Mouse (Mus musculus): ENCODE measurements at regions not wholly inside any gene's neighbourhood (a gene's known extent, or its start where the extent isn't known, plus 50 kb on each side); places are given as distances from the start of the nearest gene placed in this dataset.

DNA sequence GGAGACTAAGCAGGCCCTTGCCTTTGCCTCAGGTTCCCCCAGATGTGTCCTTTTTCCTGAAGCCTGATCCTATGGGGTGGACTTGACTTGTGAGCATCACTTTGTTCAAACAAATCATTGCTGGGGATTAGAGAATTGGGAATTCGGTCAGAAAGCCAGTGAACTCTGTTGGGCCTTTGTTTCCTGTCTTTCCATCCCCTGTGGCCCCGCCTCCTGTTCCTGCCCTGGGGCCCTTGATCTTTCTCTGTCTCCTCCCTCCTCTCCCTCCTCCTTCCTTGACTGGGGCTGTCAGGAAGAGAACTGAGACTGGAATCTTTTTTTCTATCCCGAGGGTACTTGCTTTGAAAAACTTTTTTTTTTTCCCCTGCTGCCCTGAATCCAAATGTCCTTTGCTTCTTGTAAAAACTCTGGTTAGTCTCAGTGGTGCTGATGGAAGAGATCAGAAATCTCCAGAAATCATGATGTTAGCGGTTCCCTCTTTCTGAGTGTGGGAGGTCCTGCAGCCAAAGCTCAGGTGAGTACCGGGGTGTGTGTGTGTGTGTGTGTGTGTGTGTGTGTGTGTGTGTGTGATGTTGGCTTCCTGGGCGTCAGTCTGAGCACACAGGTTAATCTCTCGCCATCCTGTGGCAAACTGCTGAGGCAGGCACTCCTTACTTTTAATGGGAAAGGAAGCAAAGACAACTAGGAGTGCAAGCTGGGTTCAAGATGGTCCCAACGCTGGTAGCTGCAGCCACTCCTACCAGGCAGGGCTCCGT is 118.7 kb downstream of the Ddx11 start:
- no peak for ATAC-seq (replicated peaks in 1 of 2; ENCODE audit: insufficient read depth in 1 of 2, low FRiP score in 2 of 2, low TSS enrichment in 1 of 2, low read depth in 1 of 2, poor library complexity in 2 of 2, severe bottlenecking in 2 of 2)

DNA sequence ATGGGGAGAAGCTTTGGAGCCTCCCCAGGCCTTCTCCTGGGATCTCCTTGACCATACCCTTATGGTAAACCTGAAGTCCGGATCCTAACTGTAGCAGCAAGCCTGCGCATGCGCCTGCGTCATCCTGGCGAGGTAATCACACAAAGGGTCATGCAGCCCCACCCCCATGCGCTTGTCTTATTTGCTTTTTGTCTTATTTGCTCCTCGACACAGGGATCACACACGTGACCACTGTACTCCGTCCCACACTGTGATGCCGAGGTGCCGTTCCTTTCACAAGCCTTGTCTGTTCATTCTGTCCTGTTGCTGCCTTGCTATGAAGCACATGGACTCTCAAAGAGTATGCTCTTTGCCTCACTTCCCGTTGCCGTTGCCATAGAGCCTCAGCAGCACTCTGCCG is 120.9 kb downstream of the Ddx11 start:
- ATAC-seq (replicated peaks in 1 of 2; ENCODE audit: insufficient read depth in 1 of 2, low FRiP score in 2 of 2, low TSS enrichment in 1 of 2, low read depth in 1 of 2, poor library complexity in 2 of 2, severe bottlenecking in 2 of 2): no peak

DNA sequence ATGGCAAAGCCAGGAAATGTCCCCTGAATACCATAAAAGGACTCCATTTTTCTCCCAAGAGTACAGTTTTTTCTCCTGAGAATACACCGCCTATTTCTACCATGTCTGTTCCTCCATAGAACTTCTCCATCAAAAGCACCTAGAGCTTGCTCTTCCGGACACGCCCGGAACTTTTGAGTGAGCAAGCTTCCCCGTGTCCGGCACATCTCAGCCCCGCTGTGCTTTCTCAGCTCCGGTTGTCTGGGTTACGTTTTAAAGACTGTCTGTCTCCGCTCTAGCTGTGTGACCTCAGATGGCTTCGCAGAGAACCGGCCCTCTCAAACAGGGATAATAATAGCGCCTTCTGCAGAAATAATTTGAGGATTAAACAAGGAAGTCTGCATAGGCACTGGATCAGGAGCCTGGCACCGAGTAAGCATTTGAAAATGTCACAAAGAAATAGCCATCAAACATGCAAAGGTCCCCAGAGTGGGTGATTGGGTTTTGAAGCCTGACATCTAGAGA is 122.8 kb downstream of the Ddx11 start:
- no peak for ATAC-seq (replicated peaks in 1 of 2; ENCODE audit: insufficient read depth in 1 of 2, low FRiP score in 2 of 2, low TSS enrichment in 1 of 2, low read depth in 1 of 2, poor library complexity in 2 of 2, severe bottlenecking in 2 of 2)

DNA sequence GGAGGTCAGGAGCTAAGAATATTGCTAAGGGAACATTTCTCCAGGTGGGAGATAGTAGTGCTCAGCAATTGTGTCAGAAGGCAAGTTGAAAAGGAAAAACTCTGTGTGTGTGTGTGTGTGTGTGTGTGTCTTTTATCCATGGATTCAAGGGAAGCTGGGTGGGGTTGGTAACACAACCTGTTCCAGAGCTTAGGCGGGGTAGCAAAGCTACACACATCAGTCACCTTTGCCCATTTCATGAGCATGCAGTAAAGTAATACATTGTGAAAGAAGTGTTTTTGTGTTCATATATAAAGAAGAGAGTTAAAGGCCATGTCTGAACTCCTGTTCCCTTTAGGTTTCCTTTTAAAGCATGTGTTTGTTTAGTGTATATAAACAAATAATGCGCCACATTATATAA is 128.2 kb downstream of the Ddx11 start:
- ATAC-seq (replicated peaks in 1 of 2; ENCODE audit: insufficient read depth in 1 of 2, low FRiP score in 2 of 2, low TSS enrichment in 1 of 2, low read depth in 1 of 2, poor library complexity in 2 of 2, severe bottlenecking in 2 of 2): no peak

DNA sequence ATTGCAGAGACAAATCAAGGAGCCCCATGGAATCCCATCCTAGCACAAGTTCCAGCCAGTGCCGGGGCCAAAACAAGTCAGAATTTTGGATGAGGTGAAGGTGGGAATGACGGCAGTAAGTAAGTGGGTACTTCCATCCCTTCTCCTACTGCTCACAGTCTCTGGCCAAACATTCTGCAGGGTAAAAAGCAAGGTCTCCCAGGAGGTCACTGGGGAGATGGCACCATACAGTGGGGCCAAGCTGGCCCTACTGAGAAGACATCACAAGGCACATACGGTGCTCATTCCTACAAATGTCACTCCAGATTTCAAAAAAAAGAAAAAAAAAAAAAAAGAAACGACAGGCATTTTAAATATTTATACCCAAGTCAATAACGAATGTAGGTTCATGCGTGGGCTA is 129.6 kb downstream of the Ddx11 start:
- no peak for ATAC-seq (replicated peaks in 1 of 2; ENCODE audit: insufficient read depth in 1 of 2, low FRiP score in 2 of 2, low TSS enrichment in 1 of 2, low read depth in 1 of 2, poor library complexity in 2 of 2, severe bottlenecking in 2 of 2)

DNA sequence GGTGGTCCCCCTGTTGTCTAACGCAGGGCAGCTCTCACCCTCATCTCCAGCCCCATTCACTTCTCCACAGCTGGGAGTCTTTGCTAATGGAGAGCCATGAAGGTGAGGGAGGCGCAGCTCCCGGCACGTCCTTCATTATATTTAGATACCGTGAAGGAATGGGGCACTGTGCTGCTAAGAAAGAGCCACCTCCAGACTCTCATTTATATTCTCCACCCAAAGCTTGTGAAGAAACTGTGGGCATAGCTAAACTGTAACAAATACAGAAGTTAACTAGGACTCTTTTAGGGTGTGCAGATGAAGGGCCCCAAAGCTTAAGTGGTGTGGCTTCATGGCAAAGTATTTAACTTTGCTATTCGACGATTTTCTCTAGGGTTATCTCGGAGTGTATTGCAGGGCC is 136.4 kb downstream of the Ddx11 start:
- ATAC-seq (replicated peaks in 1 of 2; ENCODE audit: insufficient read depth in 1 of 2, low FRiP score in 2 of 2, low TSS enrichment in 1 of 2, low read depth in 1 of 2, poor library complexity in 2 of 2, severe bottlenecking in 2 of 2): no peak

DNA sequence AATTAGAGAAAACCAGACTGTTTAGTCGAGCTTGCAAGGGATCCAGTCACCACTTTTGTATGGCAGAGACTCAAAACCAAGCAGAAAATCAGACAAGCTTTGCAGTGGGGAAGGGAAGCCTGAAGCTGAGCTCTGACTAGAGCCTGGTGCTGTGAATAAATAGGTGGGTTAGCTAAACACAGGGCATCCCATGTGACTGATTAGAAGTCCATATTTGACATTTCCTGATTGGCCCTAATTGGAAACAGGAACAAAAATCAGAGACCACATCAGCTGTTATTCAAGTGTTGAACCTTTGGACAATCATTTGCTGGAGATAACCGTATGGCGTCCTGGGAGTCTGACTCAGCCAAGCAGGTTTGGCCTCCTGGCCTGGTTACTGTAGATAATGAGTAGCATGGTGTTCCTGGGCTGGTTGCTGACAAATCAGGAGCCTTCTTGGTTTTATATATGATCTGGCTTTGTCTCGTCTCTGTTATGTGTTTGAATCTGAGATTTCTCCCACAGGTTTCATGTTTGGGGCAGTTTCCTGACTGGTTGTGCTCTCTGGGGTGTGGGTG is 139.4 kb downstream of the Ddx11 start:
- no peak for ATAC-seq (replicated peaks in 1 of 2; ENCODE audit: insufficient read depth in 1 of 2, low FRiP score in 2 of 2, low TSS enrichment in 1 of 2, low read depth in 1 of 2, poor library complexity in 2 of 2, severe bottlenecking in 2 of 2)

DNA sequence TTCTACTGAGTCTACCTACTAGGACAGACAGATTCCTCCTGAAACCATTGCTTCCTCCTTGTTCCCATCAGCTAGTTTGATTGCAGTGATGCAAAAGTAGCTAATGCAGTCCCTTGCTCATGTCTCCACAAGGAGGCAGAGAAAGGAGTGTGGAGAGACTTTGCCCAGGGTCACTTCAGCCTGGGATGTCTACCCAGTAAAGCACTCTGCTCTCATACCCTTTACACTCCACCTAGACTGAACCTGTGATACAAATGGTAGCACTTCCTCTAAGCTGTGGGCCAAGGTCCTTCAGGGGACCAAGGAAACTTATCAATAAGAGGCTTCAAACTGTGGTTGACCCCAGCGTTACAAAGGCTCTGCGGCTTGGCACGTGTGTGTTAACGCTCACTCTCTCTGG is 140.1 kb downstream of the Ddx11 start:
- ATAC-seq (replicated peaks in 1 of 2; ENCODE audit: insufficient read depth in 1 of 2, low FRiP score in 2 of 2, low TSS enrichment in 1 of 2, low read depth in 1 of 2, poor library complexity in 2 of 2, severe bottlenecking in 2 of 2): no peak

DNA sequence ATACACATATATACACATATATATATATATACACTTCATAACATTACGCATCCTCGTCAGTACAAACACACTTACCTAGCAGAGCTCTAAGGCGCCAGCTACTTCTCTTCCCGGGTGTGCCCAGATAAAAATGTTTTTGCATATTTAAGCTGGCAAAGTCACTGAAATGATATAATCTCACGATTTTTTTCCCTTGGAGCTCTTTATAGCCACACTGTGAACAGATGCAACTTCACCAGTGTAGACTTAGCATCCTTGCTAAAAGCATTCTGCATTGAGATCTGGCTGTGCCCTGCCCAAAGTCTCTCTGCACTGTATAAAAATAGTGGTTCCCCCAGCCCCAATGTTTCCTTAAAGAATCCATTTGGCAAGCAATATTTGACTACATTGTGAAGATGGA is 143.5 kb downstream of the Ddx11 start:
- ATAC-seq (replicated peaks in 1 of 2; ENCODE audit: insufficient read depth in 1 of 2, low FRiP score in 2 of 2, low TSS enrichment in 1 of 2, low read depth in 1 of 2, poor library complexity in 2 of 2, severe bottlenecking in 2 of 2): no peak

DNA sequence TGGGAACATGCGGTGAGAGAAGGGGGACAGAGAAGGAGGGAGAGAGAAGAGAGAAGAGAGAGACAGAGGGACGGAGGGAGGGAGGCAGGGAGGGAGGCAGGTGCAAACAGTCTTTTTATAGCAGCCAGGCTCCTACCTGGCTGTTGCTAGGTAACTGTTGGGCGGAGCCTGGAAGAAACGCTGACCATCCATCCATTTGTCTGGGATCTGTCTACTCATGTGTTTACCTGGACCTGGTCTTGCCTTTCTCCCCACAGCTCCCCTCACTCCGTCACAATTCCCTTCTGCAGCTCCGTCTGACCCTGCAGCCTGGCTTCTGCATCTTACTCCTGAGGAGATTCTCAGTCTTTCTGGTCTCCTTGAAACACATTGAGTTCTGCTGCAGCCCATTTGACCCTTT is 144.5 kb downstream of the Ddx11 start:
- no peak for ATAC-seq (replicated peaks in 1 of 2; ENCODE audit: insufficient read depth in 1 of 2, low FRiP score in 2 of 2, low TSS enrichment in 1 of 2, low read depth in 1 of 2, poor library complexity in 2 of 2, severe bottlenecking in 2 of 2)

DNA sequence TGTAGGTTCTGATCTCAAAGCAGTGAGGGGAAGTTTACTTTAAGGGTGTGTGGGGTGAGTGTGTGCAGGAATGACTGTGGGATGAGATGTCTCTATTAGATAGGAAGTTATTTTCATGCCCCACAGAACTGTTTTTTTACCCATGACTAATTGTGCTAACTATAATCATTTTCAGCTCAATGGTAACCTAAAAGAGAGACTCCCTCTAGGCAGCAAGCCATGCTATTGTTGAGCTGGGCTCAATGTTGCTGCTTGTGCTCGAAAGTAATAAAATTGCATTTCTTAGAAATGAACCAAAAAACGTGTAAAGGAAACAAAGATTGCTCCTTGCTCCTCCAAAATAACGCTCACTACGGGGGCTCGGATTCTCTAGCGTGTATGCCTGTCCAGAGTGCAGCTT is 146.2 kb downstream of the Ddx11 start:
- no peak for ATAC-seq (replicated peaks in 1 of 2; ENCODE audit: insufficient read depth in 1 of 2, low FRiP score in 2 of 2, low TSS enrichment in 1 of 2, low read depth in 1 of 2, poor library complexity in 2 of 2, severe bottlenecking in 2 of 2)

DNA sequence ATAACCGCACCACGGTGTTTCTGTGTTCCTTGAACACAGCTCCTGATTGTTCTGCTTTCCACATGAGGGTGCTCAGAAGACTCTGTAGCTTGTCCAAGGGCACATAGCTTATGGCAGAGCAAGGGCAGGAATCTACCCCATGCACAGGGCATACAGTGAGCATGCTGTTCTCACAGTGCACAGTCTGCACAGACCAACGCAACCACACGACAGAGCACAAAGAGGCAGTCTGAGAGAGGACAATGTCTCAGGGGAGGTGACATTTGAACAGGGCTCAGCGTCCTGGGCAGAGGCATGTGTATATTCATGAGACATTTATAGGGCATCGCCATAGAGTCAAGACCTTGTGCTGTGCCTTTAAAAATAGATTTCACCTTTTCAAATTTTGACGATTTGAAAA is 148.6 kb downstream of the Ddx11 start:
- ATAC-seq (replicated peaks in 1 of 2; ENCODE audit: insufficient read depth in 1 of 2, low FRiP score in 2 of 2, low TSS enrichment in 1 of 2, low read depth in 1 of 2, poor library complexity in 2 of 2, severe bottlenecking in 2 of 2): no peak

DNA sequence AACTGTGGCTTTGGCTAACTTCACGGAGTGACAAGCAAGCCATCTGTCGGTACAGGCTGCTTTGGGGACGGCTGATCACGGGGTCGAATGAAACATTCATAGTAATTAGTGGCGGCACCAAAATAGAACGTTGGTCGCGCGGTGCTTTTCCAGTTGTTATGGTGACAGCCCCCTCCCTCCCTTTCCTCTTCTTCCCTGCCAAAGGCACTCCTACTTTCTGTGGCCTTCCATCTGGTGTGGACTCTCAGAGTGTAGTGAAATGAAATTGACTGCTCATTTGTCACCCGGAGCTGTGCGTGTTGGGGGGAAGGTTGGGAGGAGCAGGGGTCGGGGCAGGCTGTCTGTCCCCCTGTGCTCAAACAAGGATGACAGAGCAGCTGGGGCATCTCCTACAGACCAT is 153.5 kb downstream of the Ddx11 start:
- no peak for ATAC-seq (replicated peaks in 1 of 2; ENCODE audit: insufficient read depth in 1 of 2, low FRiP score in 2 of 2, low TSS enrichment in 1 of 2, low read depth in 1 of 2, poor library complexity in 2 of 2, severe bottlenecking in 2 of 2)

DNA sequence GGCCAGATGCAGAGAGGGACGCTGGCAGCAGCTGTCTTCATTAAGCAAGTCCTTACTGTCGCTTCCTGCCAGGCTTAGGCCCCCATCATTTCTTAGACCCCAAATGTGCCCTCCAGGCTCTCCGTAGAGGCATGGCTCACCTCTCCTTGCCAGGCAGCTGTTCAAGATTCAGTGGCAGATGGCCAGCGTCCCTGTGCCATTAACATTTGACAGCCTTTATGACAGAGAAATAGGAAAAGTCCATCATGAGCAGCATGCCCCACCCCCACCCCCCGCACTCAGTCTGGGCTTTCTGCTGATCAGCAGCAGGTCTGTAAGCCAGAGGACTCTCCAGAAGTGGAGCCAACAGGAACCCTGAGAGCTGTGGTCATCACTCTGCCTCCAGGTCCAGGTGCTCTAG is 154.7 kb downstream of the Ddx11 start:
- no peak for ATAC-seq (replicated peaks in 1 of 2; ENCODE audit: insufficient read depth in 1 of 2, low FRiP score in 2 of 2, low TSS enrichment in 1 of 2, low read depth in 1 of 2, poor library complexity in 2 of 2, severe bottlenecking in 2 of 2)

DNA sequence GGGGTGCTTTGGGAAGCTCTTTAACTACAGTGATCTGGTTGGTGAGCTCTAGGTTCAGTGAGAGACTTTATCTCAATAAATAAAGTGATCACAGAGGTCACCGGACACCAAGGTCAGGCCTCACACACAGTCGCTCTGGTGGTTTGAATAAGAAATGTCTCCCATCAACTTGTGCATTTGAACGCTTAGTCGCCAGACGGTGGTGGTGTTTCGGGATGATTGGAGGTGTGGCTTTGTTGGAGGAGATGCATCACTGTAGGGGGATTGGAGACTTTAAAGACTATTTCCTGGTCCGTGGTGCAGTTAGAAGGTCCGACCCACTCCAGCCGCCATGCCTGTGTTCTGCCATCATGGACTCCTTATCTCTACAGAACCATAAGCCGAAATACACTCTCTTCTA is 162.0 kb downstream of the Ddx11 start:
- no peak for ATAC-seq (replicated peaks in 1 of 2; ENCODE audit: insufficient read depth in 1 of 2, low FRiP score in 2 of 2, low TSS enrichment in 1 of 2, low read depth in 1 of 2, poor library complexity in 2 of 2, severe bottlenecking in 2 of 2)

All from hematopoietic stem cell, adult 5-6 weeks (primary cell).